Mouse (Mus musculus) spleen, adult 12 weeks (tissue): ENCODE data around the gene Cnnm4.
"Not testable (repeated sequence)": the region's sequence is repeated elsewhere in the genome, so short reads cannot be mapped to it uniquely, and the experiment has no call there.

Experiments
- DNase-seq: peaks from one replicate; pipeline ENCODE4 v3.0.0; 2022; ENCODE audit warnings: low spot score

The Cnnm4 gene

GRCm38 (mm10) chr1:36513718-36514117, 42.3 kb downstream of the Cnnm4 start:
- DNase-seq, result no peak

GRCm38 (mm10) chr1:36518259-36518658, 46.8 kb downstream of the Cnnm4 start:
- DNase-seq, result no peak

DNA sequence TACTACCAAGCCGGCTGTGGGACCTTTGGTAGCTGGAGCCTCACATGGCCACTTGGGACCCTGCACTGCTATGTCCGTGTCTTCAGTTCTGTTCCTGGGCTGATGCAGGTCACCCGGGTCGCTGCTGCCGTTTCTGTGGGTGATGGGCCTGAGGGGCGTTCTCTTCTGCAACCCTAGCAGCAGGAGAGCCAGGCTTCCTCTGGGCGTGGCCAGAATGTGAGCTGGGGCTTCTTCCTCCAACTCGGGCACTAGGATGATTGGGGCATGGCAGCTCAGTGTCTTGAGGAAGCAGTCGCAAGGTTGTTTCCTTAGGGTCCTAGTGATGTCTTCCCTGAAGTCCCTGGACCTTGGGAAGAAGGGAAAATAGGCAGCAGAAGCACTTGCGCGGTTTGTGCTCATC, 48.2 kb downstream of the Cnnm4 start:
- DNase-seq, result no peak

DNA sequence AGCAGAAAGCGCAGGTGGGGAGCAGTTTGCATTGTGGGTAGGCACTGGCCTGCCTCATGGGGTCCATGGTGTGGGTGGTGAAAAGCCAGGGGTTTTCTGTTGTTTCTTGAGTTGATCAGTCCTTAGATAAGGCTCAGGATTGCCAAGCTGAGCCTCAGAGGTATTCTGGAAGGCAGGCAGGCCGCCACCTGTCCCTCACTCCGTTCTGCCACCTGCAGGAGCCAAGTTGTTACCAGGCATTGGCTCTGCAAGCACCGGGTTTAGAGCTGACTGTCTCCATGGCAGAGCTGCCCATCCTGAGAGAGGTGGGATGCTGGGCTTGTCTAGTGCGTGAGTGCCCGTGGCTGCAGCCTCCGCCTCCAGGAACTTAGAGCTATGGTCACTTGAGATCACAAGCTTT, 50.8 kb downstream of the Cnnm4 start:
- DNase-seq, result no peak

DNA sequence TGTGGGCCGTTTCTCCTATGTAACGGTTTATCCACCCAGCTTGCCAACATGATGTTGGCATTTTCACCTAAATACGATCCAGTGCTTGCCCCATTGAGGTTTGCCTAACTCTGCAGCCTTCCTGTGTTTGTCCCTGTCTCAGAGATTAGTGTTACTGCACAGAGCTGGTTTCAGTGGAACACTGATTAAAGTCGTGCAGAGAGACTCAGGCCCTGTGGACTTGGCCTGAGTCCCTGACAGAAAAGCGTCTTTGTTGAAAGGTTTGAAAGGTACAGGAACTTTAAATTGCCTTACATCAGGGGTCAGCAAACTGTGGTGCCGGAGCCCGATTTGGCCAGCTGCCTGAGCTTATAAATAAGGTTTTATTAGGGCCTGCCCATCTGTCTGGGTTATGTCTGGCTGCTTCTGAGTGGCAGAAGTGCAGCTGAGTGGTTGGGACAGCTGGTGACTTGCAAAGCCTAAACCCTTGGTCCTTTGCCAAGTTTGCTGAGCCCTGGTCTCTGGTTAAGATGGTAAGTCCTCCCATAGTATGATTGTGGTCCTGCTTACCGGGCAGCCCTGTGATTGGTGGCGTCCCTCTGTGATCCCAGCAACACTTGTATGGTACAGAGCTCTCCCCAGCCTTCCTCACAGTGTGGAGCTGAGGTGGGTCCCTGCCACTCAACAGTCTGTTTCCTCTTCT, 52.1 kb downstream of the Cnnm4 start:
- DNase-seq, result no peak

DNA sequence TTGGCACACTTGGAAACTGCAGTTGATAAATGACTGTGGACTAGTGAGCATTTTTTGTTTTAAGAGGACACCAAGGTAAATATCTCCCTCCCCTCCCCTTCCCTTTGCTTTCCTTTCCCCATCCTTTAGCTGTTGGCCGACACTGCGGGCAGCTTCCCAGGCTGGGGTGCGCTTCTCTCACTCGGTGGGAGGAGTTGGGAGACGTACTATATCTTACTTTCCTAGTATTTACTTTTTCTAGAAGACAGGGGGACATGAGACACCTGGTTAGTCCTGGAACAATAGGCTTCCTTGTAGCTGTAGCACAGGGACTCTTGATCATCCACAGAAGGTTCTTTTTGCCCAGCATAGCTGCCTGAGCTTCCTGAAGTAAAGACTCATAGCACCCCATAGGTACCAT, 52.6 kb downstream of the Cnnm4 start:
- no peak for DNase-seq

GRCm38 (mm10) chr1:36525774-36526173, 54.4 kb downstream of the Cnnm4 start:
- DNase-seq, result no peak

DNA sequence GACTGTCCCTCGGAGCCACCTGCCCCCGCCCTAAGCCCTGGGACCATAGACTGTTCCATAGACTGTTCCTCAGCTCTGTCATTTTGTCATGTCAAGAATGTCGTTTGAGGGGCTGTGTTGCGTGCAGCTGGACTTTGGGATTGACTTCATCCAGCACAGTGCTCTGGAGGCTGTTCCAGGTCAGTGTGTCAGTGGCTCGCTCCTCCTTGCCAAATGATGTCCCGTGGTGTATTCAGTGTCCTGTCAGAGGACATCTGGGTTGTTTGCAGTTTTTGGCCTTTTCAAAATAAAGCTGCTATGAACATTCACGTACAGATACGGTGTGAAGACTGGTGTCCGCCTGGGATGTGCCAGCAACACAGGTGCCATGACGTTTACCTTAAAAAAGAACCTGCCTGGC, 55.5 kb downstream of the Cnnm4 start:
- no peak for DNase-seq

- DNase-seq, result no peak
Observed at GRCm38 (mm10) chr1:36528351-36528750, 56.9 kb downstream of the Cnnm4 start.

DNA sequence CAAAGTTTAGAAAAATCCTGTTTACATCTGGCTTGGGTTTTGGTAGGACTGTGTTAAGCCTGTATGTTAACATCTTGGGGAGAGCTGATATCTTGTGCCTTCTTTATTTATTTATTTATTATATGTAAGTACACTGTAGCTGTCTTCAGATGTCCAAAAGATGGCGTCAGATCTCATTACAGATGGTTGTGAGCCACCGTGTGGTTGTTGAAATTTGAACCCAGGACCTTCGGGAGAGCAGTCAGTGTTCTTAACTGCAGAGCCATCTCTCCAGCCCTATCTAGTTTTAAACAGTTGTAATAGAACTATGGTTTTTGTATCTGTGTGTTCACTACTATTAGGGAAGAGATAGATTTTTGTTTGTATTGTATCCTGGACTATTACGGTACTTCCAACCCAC, 57.9 kb downstream of the Cnnm4 start:
- no peak for DNase-seq

DNA sequence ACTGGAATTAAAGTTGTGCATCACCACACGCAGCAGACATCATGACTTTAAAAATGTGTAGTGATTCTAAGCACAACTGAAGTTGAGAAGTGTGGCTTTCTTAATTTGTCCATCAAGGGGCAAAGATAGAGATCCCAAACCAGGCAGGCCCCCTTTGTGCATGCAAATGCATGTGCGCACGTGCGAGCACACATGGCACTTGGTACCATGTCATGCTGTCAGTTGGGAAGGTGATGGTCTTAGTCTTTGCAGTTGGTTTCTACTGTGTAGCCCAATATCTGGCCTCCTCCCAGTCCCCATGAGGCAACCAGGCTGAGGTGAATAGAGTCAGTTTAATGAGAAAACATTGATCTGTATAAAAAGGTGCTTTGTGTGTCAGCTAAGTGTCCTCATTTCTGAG, 58.5 kb downstream of the Cnnm4 start:
- no peak for DNase-seq

DNA sequence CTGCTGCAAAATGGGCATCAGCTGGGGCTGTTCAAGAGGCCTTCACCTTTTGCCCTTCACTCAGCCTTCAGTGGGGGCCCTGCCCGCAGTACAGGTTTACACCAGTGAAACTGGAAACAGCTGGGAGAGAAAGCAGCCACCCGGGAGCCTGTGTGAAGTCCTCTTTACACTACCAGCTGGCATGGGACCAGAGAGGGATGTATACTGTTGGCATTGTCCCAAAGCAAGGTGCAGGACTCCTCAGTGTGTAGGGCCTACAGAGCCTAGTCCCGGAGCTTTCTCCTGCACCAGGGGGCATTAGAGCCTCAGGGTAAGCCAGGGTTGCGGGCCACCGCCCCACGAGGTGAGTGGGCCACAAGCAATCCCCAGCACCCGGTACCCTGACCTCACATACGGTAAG, 59.1 kb downstream of the Cnnm4 start:
- no peak for DNase-seq

DNA sequence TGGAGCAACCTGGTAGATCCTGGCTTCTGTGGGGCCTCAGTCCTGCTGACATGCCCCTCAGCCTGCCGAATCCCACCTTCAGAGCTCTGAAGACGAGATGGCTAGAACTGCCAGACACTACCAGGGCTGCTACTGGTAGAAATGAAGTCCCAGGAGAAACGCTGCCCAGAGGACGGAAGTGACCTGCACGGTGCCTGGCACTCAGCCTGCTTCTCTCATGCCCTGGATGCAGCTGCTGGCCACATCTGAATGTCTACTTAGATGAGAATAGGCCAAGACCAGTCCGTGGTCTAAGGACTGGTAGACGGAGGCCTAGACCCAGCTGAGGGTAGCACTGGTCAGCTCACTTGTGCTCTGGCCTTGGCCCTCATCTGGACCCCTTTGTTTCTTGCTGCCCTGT, 59.5 kb downstream of the Cnnm4 start:
- no peak for DNase-seq

GRCm38 (mm10) chr1:36531461-36531860, 60.0 kb downstream of the Cnnm4 start:
- DNase-seq, result no peak

GRCm38 (mm10) chr1:36533546-36533945, 62.1 kb downstream of the Cnnm4 start:
- no peak for DNase-seq

GRCm38 (mm10) chr1:36534595-36535058, 63.2 kb downstream of the Cnnm4 start:
- no peak for DNase-seq

DNA sequence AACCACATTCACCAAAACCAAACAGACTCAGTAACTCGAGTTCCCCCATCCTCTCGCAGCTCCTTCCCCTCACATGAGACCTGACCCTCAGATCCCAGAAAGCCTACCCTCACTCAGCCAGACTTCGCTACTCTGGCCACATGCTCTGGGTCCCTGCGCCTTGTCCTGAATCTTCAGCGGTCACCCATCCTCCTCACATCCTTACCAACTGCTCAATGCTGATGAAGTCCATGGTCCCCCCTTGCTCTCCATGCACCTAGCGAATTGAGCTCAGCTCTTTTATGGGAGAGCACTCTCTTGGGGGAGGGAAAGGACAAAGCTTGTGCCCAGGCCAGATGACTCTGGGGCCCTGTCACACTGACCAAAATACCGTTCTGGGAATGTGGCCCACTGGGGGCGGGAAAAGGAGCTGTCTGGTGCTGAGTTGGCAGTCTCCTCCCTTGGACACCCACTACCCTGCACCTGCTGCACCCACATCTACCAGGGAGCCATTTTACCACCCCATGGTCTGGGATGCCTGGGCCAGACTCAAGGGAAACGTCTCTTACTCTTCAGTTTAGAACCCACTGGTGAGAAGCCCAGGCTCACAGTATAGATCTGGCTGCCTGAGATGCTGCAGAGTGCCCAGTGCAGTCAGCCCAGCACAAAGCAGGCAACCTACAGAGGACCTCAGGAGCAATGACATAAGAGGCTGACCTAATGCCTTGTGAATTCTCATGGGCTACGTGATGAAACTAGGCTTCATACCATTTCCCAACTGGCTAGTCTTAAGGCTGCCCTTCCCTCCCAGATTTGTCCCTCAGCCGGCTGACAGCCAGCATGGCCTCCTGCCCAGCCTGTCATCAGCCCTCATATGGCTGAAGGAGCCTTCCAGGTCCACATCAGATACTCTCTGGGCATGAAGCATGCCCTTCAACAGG, 64.3 kb downstream of the Cnnm4 start:
- no peak for DNase-seq

- DNase-seq, result no peak
Observed at GRCm38 (mm10) chr1:36536397-36536728, 64.9 kb downstream of the Cnnm4 start.

DNA sequence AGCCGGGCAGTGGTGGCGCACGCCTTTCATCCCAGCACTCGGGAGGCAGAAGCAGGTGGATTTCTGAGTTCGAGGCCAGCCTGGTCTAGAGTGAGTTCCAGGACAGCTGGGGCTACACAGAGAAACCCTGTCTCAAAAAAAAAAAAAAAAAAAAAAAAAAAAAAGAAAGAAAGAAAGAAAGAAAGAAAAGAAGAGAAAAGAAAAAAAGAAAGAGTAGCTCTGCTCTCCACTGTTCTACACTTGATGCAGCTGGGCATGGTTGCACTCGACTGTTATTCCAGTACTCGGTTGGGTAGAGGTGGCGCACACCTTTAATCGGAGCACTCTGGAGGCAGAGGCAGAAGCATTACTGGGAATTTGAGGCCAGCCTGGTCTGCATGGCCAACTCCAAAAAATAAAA, 65.4 kb downstream of the Cnnm4 start, which contains the start of gene Ankrd23:
Gene Ankrd23, minus strand, starts transcription at position 101 of the 400 bp plus-strand sequence.
- not testable (repeated sequence) for DNase-seq

DNA sequence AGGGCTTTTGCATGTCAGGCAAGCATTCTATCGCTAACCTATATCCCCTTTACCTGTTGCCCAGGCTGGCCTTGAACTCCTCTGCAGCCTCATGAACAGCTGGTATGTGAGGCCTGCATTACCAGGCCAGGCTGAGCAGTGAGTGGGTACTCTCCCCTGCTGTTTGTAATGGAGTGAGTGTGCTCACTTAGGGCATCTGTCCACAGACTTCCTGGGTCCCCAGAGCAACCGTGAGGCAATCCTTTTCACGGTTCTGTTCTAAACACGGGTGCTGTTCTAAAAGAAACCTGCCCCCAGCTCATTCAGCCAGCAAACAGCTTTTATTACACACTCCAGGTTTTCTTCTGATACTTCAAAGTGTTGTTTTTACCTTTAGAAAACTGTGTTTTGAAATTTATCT, 67.3 kb downstream of the Cnnm4 start:
- no peak for DNase-seq

- DNase-seq, result no peak
Observed at GRCm38 (mm10) chr1:36539186-36539585, 67.8 kb downstream of the Cnnm4 start, which contains the start of gene Gm42417. Gene Gm42417 (minus strand): TSS chr1:36539429.

DNA sequence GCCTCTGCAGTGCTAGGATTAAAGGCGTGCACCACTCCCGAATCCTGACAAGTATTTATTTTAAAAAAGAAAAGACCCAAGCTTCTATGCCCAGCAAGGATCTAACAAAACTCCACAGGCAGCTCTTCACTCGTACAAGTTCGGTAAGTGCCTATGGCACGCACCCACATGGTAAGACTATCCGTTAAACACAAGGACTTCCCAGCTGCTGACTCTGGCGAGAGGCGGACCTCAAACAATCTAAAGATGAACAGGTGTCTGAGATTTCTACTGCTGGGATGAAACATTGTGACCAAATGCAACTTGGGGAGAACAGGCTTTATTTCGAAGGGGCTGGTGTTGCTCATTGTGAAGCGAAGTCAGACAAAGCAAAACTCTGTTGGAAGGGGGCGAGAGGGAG, 68.7 kb downstream of the Cnnm4 start:
- no peak for DNase-seq

GRCm38 (mm10) chr1:36540807-36541206, 69.4 kb downstream of the Cnnm4 start:
- DNase-seq, result no peak
